Mouse (Mus musculus): ENCODE data around the gene Nsun6.

DNA sequence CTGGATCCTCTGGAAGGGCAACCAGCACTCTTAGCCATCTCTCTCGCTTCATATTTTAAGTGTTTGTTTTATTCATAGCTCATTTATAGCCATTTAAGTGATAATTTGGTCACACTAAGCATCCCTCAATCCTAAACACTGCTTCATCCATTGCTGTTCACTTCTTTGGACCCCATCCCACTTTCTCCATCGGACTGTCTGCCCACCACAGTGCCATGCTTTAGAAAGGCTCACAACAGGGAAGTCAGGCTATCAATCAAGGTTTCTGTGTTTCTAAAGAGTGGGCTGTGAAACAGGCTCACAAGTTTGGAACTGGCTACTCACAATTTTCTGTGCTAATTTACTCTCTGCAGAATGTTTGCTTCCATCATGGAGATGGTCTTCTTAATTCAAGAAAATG lies 101.8 kb downstream of the Nsun6 start:
- TF ChIP-seq CTCF (IDR thresholded peaks at IDR 0.05): no peak
- no peak for TF ChIP-seq POLR2A (IDR thresholded peaks at IDR 0.05; ENCODE audit: insufficient read depth, low read depth, low read length)
- no peak for TF ChIP-seq EP300 (IDR thresholded peaks at IDR 0.05; ENCODE audit: insufficient read depth, low read depth, low read length)

Measured in heart, adult 2 months (tissue).